Mouse (Mus musculus): ENCODE measurements around the gene Cyp46a1. TPM values are rescaled to one million over a fixed set of nuclear protein-coding genes. Genes with fewer than 3 reads are reported as not detected.
A peak's percentile ranks its signal among the peaks of the same experiment; 100 is the strongest.

Cyp46a1 gene
- polyA plus RNA-seq, 1 experiment from 2014 or later, result 32.2 TPM

GRCm38 (mm10) chr12:108315818-108316217 is 18.4 kb upstream of the Cyp46a1 start:
- peaks cover 27% of the 10 kb centered on the region for H3K4me1 ChIP-seq (replicated peaks)
- no peaks in the 10 kb centered on the region for H3K9me3 ChIP-seq
- H3K27ac ChIP-seq (replicated peaks), result no peak overlapping the region
- H3K4me3 ChIP-seq, result no peak overlapping the region
- H3K4me2 ChIP-seq, result no peak overlapping the region
- no peaks in the 10 kb centered on the region for H3K36me3 ChIP-seq
- 62% methylated on average over 10 of the region's 10 CpGs for WGBS
- no peak overlapping the region for H3K9ac ChIP-seq
- peaks cover 27% of the 10 kb centered on the region for H3K27me3 ChIP-seq
- ATAC-seq (ENCODE audit: low FRiP score, low read depth), result no peak

- Histone ChIP-seq H3K9ac (no peak overlapping the region), H3K4me1 (replicated peaks) (peaks cover 27% of the 10 kb centered on the region), H3K27me3 (peaks cover 27% of the 10 kb centered on the region), H3K9me3 (no peaks in the 10 kb centered on the region), H3K4me3 (no peak overlapping the region), H3K4me2 (no peak overlapping the region), H3K27ac (replicated peaks) (no peak overlapping the region), H3K36me3 (no peaks in the 10 kb centered on the region)
- 25% methylated on average over 6 of the region's 6 CpGs for WGBS
- no peak for ATAC-seq (ENCODE audit: low FRiP score, low read depth)
Observed at GRCm38 (mm10) chr12:108316655-108317054, 17.5 kb upstream of the Cyp46a1 start.

GRCm38 (mm10) chr12:108317201-108317738 is 16.9 kb upstream of the Cyp46a1 start:
- WGBS, result 11% methylated on average over 9 of the region's 9 CpGs
- H3K27me3 ChIP-seq, result peaks cover 27% of the 10 kb centered on the region
- no peak overlapping the region for H3K9ac ChIP-seq
- H3K4me2 ChIP-seq, result no peak overlapping the region
- H3K27ac ChIP-seq (replicated peaks), result no peak overlapping the region
- no peak for ATAC-seq (ENCODE audit: low FRiP score, low read depth)
- H3K4me1 ChIP-seq (replicated peaks), result peaks cover 27% of the 10 kb centered on the region
- no peaks in the 10 kb centered on the region for H3K9me3 ChIP-seq
- H3K4me3 ChIP-seq, result no peak overlapping the region
- no peaks in the 10 kb centered on the region for H3K36me3 ChIP-seq

GRCm38 (mm10) chr12:108317826-108318430 is 16.3 kb upstream of the Cyp46a1 start:
- Histone ChIP-seq H3K4me3 (peak overlapping the region; percentile 2; the same call in 1 of the 2 replicates), H3K27me3 (peaks cover 27% of the 10 kb centered on the region), H3K4me1 (replicated peaks) (peaks cover 27% of the 10 kb centered on the region), H3K9ac (no peak overlapping the region), H3K36me3 (no peaks in the 10 kb centered on the region), H3K9me3 (no peaks in the 10 kb centered on the region), H3K4me2 (peak overlapping the region; percentile 34), H3K27ac (replicated peaks) (no peak overlapping the region)
- no peak for ATAC-seq (ENCODE audit: low FRiP score, low read depth)
- WGBS, result 20% methylated on average over 18 of the region's 18 CpGs

GRCm38 (mm10) chr12:108318499-108318898 is 15.7 kb upstream of the Cyp46a1 start:
- 19% methylated on average over 37 of the region's 37 CpGs for WGBS
- Histone ChIP-seq H3K27me3 (peaks cover 27% of the 10 kb centered on the region), H3K27ac (replicated peaks) (no peak overlapping the region), H3K9me3 (no peaks in the 10 kb centered on the region), H3K4me1 (replicated peaks) (peaks cover 27% of the 10 kb centered on the region), H3K4me2 (peak overlapping the region; percentile 34), H3K36me3 (no peaks in the 10 kb centered on the region), H3K9ac (no peak overlapping the region), H3K4me3 (peak overlapping the region; percentile 2; the same call in 1 of the 2 replicates)
- no peak for ATAC-seq (ENCODE audit: low FRiP score, low read depth)

- Histone ChIP-seq H3K4me1 (replicated peaks) (peaks cover 27% of the 10 kb centered on the region), H3K4me2 (no peak overlapping the region), H3K27me3 (peaks cover 27% of the 10 kb centered on the region), H3K4me3 (no peak overlapping the region), H3K9me3 (no peaks in the 10 kb centered on the region), H3K9ac (no peak overlapping the region), H3K36me3 (no peaks in the 10 kb centered on the region), H3K27ac (replicated peaks) (no peak overlapping the region)
- 10% methylated on average over 8 of the region's 8 CpGs for WGBS
- ATAC-seq (ENCODE audit: low FRiP score, low read depth), result no peak
Observed at GRCm38 (mm10) chr12:108320096-108320495, 14.1 kb upstream of the Cyp46a1 start.

GRCm38 (mm10) chr12:108326401-108326800 is 7.8 kb upstream of the Cyp46a1 start:
- H3K4me2 ChIP-seq, result no peak overlapping the region

GRCm38 (mm10) chr12:108327889-108328491 is 6.2 kb upstream of the Cyp46a1 start:
- H3K36me3 ChIP-seq, result no peaks in the 10 kb centered on the region
- H3K9me3 ChIP-seq, result no peaks in the 10 kb centered on the region
- 4% methylated on average over 65 of the region's 66 CpGs for WGBS
- H3K9ac ChIP-seq, result peak overlapping the region; percentile 65
- H3K27me3 ChIP-seq, result peaks cover 5% of the 10 kb centered on the region; the same call in 1 of the 2 replicates
- H3K4me3 ChIP-seq, result peak overlapping the region; percentile 43
- ATAC-seq (ENCODE audit: low FRiP score, low read depth), result peak; percentile 78
- H3K4me1 ChIP-seq (replicated peaks), result peaks cover 25% of the 10 kb centered on the region
- peak overlapping the region; percentile 55; the same call in 1 of the 2 replicates for H3K27ac ChIP-seq (replicated peaks)
- peak overlapping the region; percentile 83 for H3K4me2 ChIP-seq

More at GRCm38 (mm10) chr12:108326401-108326800, 7.8 kb upstream of the Cyp46a1 start:
- H3K27me3 ChIP-seq, result peaks cover 5% of the 10 kb centered on the region; the same call in 1 of the 2 replicates
- H3K4me3 ChIP-seq, result no peak overlapping the region
- peaks cover 23% of the 10 kb centered on the region for H3K4me1 ChIP-seq (replicated peaks)
- H3K9me3 ChIP-seq, result no peaks in the 10 kb centered on the region
- H3K36me3 ChIP-seq, result no peaks in the 10 kb centered on the region
- no peak overlapping the region for H3K9ac ChIP-seq
- no peak overlapping the region for H3K27ac ChIP-seq (replicated peaks)
- 43% methylated on average over 5 of the region's 5 CpGs for WGBS
- ATAC-seq (ENCODE audit: low FRiP score, low read depth), result no peak

- peak overlapping the region; percentile 76 for H3K27ac ChIP-seq (replicated peaks)
- peak overlapping the region; percentile 98 for H3K4me2 ChIP-seq
- H3K36me3 ChIP-seq, result no peaks in the 10 kb centered on the region
- peak overlapping the region; percentile 81 for H3K4me3 ChIP-seq
- peaks cover 29% of the 10 kb centered on the region for H3K4me1 ChIP-seq (replicated peaks)
- H3K9ac ChIP-seq, result peak overlapping the region; percentile 36
- ATAC-seq (ENCODE audit: low FRiP score, low read depth), result peak; percentile 4; the same call in 1 of the 2 replicates
- no peaks in the 10 kb centered on the region for H3K9me3 ChIP-seq
- WGBS, result under 1% methylated on average over 16 of the region's 16 CpGs
- H3K27me3 ChIP-seq, result no peaks in the 10 kb centered on the region
Observed at GRCm38 (mm10) chr12:108333056-108333455, 1.1 kb upstream of the Cyp46a1 start.

- H3K9me3 ChIP-seq, result no peaks in the 10 kb centered on the region
- no peaks in the 10 kb centered on the region for H3K27me3 ChIP-seq
- peaks cover 25% of the 10 kb centered on the region for H3K4me1 ChIP-seq (replicated peaks)
- H3K36me3 ChIP-seq, result no peaks in the 10 kb centered on the region
- peak overlapping the region; percentile 98 for H3K4me2 ChIP-seq
- H3K4me3 ChIP-seq, result peak overlapping the region; percentile 81
- H3K9ac ChIP-seq, result peak overlapping the region; percentile 36
- H3K27ac ChIP-seq (replicated peaks), result peak overlapping the region; percentile 76
- ATAC-seq (ENCODE audit: low FRiP score, low read depth), result peak; percentile 31
- WGBS, result 1% methylated on average over 22 of the region's 22 CpGs
Observed at GRCm38 (mm10) chr12:108333481-108333882, 699 bp upstream of the Cyp46a1 start.

GRCm38 (mm10) chr12:108334529-108334928 is 348 bp downstream of the Cyp46a1 start:
- peaks cover 18% of the 10 kb centered on the region for H3K4me1 ChIP-seq (replicated peaks)
- 1% methylated on average over 32 of the region's 32 CpGs for WGBS
- peak; percentile 43 for ATAC-seq (ENCODE audit: low FRiP score, low read depth)

GRCm38 (mm10) chr12:108338572-108339190 is 4.5 kb downstream of the Cyp46a1 start:
- no peak for ATAC-seq (ENCODE audit: low FRiP score, low read depth)
- Histone ChIP-seq H3K4me1 (replicated peaks) (peaks cover 8% of the 10 kb centered on the region), H3K4me2 (no peak overlapping the region), H3K9me3 (no peaks in the 10 kb centered on the region), H3K36me3 (no peaks in the 10 kb centered on the region), H3K4me3 (no peak overlapping the region), H3K9ac (no peak overlapping the region), H3K27ac (replicated peaks) (no peak overlapping the region), H3K27me3 (no peaks in the 10 kb centered on the region)
- WGBS, result 37% methylated on average over 14 of the region's 14 CpGs

More at GRCm38 (mm10) chr12:108334529-108334928, 348 bp downstream of the Cyp46a1 start:
- no peaks in the 10 kb centered on the region for H3K9me3 ChIP-seq
- H3K27me3 ChIP-seq, result no peaks in the 10 kb centered on the region
- H3K36me3 ChIP-seq, result no peaks in the 10 kb centered on the region
- H3K9ac ChIP-seq, result peak overlapping the region; percentile 83
- H3K4me2 ChIP-seq, result peak overlapping the region; percentile 98
- peak overlapping the region; percentile 81 for H3K4me3 ChIP-seq
- peak overlapping the region; percentile 80 for H3K27ac ChIP-seq (replicated peaks)

Data from hindbrain, embryonic 15.5 days (tissue).